Mouse (Mus musculus): ENCODE measurements around the gene Ltk.

The Ltk gene

DNA sequence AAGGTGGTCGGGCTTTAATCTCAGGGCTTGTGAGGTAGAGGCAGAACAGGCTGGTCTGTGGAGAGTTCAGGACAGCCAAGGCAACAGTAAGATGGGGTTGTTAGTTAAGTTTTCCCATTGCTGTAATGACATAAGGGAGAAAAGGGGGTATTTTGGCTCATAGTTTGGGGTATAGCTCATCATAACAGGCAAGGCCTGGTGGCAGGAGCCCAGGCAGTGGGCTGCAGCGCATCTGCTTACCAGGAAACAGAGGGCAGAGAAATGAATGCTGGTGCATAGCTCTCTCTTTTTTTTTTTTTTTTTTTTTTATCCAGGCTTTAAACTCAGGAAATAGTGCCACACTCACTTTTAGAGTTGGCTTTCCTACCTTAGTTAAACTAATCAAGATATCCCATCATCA lies 57.1 kb downstream of the Ltk start:
- 79% methylated on average over 2 of the region's 2 CpGs for WGBS
